Mouse (Mus musculus): ENCODE measurements around the gene Prm1.

- TF ChIP-seq POLR2A (IDR thresholded peaks at IDR 0.05; ENCODE audit: low read depth, low read length): no peak
- TF ChIP-seq CTCF (conservative IDR thresholded peaks at IDR 0.05; ENCODE audit: insufficient read depth, insufficient read length, low read depth, low read length): no peak
These were observed 29.4 kb upstream of the Prm1 start, which contains the start of gene Rmi2 for GRCm38 (mm10) chr16:10834911-10835587.
